Mouse (Mus musculus): ENCODE data around the gene Eif2ak4.

Eif2ak4 gene

GRCm38 (mm10) chr2:118466601-118467000, 78.2 kb downstream of the Eif2ak4 start:
- DNase-seq = no peak

GRCm38 (mm10) chr2:118468354-118468753, 79.9 kb downstream of the Eif2ak4 start:
- DNase-seq = no peak

GRCm38 (mm10) chr2:118478833-118479549, 90.6 kb downstream of the Eif2ak4 start:
- DNase-seq = no peak

DNA sequence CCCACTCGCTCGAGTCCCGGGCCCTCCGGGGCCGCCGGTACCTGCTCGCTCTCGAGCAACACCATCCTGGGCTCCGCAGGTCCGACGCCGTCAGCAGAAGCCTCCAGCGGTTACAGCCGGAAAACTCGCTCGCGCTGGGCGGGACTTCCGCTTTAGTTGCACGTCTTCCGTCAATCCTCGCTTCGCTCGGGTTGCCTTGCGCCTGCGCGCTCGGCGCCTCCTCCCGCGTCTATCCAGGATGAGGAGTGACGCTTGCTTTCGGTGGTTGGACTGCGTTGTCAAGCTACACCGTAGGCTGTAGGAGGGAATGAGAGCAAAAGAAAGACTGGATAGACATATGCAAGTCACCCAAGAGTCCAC, 91.1 kb downstream of the Eif2ak4 start, which contains the start of gene Srp14:
Gene Srp14, minus strand, starts transcription at position 162 of the 360 bp plus-strand sequence.
- DNase-seq = peak; percentile 88

- no peak for DNase-seq
Observed at GRCm38 (mm10) chr2:118480886-118481285, 92.5 kb downstream of the Eif2ak4 start.

DNA sequence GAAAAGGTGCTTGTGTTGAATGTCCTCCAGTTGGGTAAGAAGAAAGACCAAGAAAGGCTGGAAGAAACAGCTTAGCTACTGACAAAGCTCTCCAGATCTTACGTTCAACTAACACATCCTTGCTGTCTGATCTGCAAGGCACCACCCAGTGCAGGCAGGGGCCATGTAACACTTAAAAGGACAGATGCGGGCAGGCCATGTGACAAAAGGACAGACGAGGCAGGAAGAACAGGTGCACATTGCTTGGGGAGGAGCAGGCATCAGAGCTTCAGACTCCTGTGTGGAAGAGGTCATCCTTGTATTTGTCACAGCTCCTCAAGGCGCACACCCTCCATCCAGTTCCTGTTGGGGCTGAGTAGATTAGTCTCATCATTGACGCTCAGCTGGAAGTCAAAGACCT, 94.6 kb downstream of the Eif2ak4 start:
- DNase-seq = no peak

GRCm38 (mm10) chr2:118484386-118484898, 96.0 kb downstream of the Eif2ak4 start:
- DNase-seq = no peak

DNA sequence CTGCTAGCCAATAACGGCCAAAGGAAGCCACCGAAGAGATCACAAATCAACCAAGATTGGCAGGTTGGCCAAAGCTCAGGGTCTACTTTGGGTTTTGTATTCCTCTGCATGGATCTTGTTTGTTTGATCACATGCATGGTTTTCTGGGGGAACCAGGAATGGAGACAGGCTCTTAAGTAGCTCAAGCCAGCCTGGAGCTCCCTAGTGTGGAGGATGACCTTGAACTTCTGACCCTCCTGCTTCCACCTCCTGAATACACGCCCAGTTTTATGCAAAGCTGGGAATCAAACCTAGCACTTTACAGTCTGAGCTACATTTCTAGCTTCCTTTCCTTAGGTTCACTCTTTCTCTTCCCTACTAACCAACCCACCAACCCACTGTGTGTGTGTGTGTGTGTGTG, 97.0 kb downstream of the Eif2ak4 start:
- DNase-seq = no peak

DNA sequence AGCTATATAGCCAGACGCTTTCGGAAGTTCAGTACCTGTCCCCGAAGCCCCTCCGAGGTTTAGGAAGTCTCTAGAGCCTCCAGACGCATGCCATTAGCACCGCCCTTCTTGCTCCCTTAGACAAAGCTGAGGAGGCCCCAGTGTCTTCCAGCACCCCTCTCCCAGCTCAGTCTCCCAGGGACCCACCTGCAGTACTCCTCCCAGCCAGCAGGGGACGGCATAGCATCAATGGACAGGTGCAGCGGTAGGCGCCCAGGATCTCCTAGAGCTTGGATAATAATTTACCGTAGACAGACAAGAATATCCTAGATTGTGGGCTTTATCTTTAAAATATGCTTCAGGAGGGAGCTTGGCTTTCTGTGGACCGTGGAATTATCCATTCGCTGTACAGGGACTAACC, 98.5 kb downstream of the Eif2ak4 start:
- DNase-seq = peak; percentile 67

- DNase-seq = peak; percentile 21
Observed at GRCm38 (mm10) chr2:118487806-118488205, 99.4 kb downstream of the Eif2ak4 start.

GRCm38 (mm10) chr2:118490241-118491091, 102.0 kb downstream of the Eif2ak4 start:
- peak; percentile 75 for DNase-seq

GRCm38 (mm10) chr2:118491281-118491731, 102.9 kb downstream of the Eif2ak4 start:
- peak; percentile 29 for DNase-seq

- peak; percentile 19 for DNase-seq
Observed at GRCm38 (mm10) chr2:118491741-118492395, 103.5 kb downstream of the Eif2ak4 start.

GRCm38 (mm10) chr2:118495024-118495423, 106.6 kb downstream of the Eif2ak4 start:
- no peak for DNase-seq

GRCm38 (mm10) chr2:118497890-118498289, 109.5 kb downstream of the Eif2ak4 start:
- DNase-seq = no peak

DNA sequence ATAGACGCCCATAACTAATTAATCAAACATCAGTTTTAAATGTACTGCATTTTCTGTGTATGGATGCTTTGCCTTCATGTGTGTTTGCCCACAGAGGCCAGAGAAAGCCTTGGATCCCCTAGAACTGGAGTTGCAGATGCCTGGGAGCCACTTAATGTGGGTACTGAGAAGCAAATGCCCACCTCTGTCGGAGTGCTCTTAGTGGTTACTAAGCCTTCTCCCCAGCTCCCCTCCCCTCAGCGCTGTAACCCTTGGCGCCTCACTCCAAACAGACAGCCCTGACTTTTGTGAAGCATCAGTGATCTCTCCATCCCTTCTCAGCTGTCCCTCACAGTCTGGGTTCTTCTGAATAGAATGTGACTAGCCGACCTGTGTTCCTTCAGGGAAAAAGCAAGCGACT, 110.1 kb downstream of the Eif2ak4 start:
- no peak for DNase-seq

- DNase-seq = no peak
Observed at GRCm38 (mm10) chr2:118499135-118499961, 110.9 kb downstream of the Eif2ak4 start.

- no peak for DNase-seq
Observed at GRCm38 (mm10) chr2:118500191-118500590, 111.8 kb downstream of the Eif2ak4 start.

DNA sequence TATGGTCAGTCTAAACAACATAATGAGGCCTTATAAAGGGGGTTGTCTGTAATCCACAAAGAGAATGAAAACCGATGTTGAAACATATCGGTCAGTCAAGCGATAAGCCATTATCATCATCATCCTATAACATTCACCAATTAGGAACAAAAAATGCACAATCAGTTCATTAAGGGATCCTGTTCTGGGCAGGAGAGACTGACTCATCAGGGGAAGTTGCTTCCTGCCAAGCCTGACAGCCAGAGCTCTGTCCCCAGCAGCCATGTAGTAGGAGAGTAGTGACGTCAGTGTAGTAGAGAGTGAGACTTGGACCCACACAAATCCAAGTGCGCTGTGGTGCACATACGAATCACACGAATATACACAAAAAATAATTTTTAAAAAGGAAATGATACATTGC, 118.7 kb downstream of the Eif2ak4 start:
- no peak for DNase-seq

DNA sequence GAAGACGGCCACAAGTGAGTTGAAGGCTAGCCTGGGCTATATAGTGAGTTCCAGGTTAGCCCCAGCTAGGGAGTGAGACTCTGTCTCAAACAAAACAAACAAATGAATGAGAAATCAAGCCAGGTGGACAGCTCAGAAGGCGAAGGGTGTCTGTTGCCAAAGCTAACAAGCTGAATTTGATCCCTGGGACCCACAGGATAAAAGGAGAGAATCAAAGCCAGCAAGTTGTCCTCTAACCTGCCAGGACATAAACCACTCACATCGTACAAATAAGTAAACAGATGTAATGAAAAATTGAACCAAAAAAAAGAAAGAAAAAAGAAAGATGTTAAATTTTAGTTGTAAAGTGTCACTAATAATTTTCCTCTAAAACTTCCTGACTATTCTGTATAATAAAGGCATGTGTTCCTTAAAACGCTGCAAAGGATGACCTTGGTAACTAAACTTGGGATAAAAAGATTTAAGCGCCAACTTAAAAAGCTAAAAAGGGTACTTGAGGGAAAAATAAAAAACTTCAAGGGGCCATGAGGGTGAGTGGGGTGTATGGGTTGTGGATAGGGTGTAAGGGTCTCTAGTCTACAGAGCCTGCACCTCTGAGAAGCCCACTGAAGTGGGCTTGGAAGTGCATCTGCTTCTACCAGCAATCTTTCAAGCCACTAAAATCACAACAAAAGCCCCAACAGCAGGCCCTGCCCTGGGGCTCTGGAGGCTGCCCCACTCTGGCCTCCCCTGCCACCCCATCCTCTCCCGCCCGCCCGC, 121.4 kb downstream of the Eif2ak4 start:
- DNase-seq = no peak
